Mouse (Mus musculus) mouse embryonic stem cell (cell line): ENCODE results near the gene Dmrtc1c2.
"Not testable (repeated sequence)": the region's sequence is repeated elsewhere in the genome, so short reads cannot be mapped to it uniquely, and the experiment has no call there.

Source experiments
- in situ Hi-C, 2 experiments: fragments of 300-500 bp; cut with MboI; formaldehyde crosslinking; loops; 1 replicate in 1 of 2; 3 replicates in 1 of 2; pipeline ENCODE4 v1.14.3; 2019 to 2020; ENCODE audit warnings: low sequenced_read_pairs in 2 of 2, low pct_unique_long_range_greater_than_20kb in 1 of 2, mixed read lengths in 1 of 2; ENCODE audit not compliant: unreplicated experiment in 1 of 2

The Dmrtc1c2 gene

DNA sequence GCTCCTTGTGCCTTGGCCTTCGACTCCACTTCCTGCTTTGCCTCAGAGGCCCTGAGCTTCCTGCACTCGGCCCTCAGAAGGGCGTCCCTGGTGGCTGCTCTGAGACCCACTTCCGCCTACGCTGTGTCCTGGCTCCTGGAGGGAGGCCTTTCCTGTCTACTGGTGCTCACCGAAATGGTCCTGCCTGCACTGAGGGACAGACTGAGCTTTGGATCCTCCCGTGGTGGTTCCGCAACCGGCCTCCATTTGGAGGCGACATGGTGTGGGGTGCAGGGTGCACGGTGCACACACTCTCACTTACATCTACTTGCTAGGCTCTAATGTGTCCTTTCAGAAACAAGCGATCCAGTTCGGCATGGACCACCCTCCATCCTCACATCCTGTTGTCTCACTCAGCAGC lies at the start of gene Dmrtc1c2:
Gene Dmrtc1c2, minus strand, starts transcription at position 101 of the 400 bp plus-strand sequence.
- in situ Hi-C loops = not testable (repeated sequence)

DNA sequence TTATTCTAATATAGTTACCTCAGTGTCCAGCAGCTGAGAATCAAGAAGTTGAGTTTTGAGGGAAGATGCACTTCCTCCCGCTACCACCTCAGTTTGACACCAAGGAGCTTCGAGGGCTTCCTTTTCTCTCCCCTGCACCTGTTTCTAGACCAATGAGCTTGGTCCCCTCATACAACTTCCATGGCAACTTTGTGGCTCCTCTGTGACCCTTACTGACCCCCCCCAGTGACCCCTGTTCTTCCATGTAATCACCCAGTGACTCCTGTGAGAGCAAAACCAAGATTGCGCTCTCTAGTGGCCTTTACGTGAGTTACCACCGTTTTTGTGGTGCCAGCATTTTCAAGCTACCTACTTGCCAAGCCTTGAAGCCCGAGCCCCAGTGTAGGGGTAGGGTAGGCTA lies 13.5 kb upstream of the Dmrtc1c2 start, which contains the start of gene 1700031F05Rik:
Gene 1700031F05Rik, minus strand, starts transcription at position 101 of the 400 bp plus-strand sequence.
- in situ Hi-C loops = no loop called here

DNA sequence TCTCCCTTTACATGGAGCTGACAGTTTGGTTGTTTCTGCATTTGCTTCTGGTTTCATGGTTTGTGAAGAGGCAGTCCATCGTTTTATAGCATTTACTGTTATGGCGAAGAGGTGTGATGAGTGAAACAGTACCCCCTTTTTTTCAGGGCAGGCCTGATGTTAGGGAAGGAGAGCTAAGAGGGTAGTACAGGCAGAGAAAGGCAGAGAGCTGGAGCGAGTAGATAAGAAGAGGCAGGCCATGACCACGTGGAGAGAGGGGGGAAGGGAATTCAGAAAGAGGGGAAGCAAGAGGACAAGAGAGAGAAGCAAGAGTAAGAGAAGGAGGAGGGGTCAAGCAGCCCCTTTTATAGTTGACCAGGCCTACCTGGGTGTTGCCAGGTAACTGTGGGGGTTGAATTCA lies 42.1 kb downstream of the Dmrtc1c2 start:
- in situ Hi-C loops = no loop called here

DNA sequence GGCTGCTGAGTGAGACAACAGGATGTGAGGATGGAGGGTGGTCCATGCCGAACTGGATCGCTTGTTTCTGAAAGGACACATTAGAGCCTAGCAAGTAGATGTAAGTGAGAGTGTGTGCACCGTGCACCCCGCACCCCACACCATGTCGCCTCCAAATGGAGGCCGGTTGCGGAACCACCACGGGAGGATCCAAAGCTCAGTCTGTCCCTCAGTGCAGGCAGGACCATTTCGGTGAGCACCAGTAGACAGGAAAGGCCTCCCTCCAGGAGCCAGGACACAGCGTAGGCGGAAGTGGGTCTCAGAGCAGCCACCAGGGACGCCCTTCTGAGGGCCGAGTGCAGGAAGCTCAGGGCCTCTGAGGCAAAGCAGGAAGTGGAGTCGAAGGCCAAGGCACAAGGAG lies 51.8 kb downstream of the Dmrtc1c2 start, which contains the start of gene Dmrtc1c1:
Gene Dmrtc1c1, plus strand, starts transcription at position 301 of the 400 bp plus-strand sequence.
- in situ Hi-C loops = not testable (repeated sequence)
